Mouse (Mus musculus): ENCODE measurements at regions not wholly inside any gene's neighbourhood (a gene's known extent, or its start where the extent isn't known, plus 50 kb on each side); places are given as distances from the start of the nearest gene placed in this dataset.
A peak's percentile ranks its signal among the peaks of the same experiment; 100 is the strongest.

- DNase-seq (ENCODE audit: low spot score) (peak; percentile 41), ATAC-seq (peak; percentile 37; the same call in 1 of the 2 replicates)
- no peak overlapping the region for H3K4me3 ChIP-seq (ENCODE audit: low read depth, low read length)
- H3K27ac ChIP-seq (ENCODE audit: low read depth, low read length), result no peak overlapping the region
- no peak overlapping the region for H3K4me2 ChIP-seq (ENCODE audit: low read length)
- no peaks in the 10 kb centered on the region for H3K36me3 ChIP-seq (ENCODE audit: control insufficient read depth, insufficient read depth, low read length)
- no peaks in the 10 kb centered on the region for H3K27me3 ChIP-seq (replicated peaks; ENCODE audit: control insufficient read depth, insufficient read depth, low read length)
- H3K9ac ChIP-seq (ENCODE audit: low read length), result no peak overlapping the region
- WGBS, result 63% methylated on average over 14 of the region's 14 CpGs
- no peaks in the 10 kb centered on the region for H3K9me3 ChIP-seq (replicated peaks; ENCODE audit: control insufficient read depth, low read length)
- H3K4me1 ChIP-seq (ENCODE audit: control insufficient read depth, insufficient read depth, low read length), result no peaks in the 10 kb centered on the region
Observed at GRCm38 (mm10) chr3:28210847-28211803, 51.9 kb upstream of the Tnik start.

Data from forebrain, embryonic 14.5 days (tissue).